Mouse (Mus musculus): ENCODE measurements at regions not wholly inside any gene's neighbourhood (a gene's known extent, or its start where the extent isn't known, plus 50 kb on each side); places are given as distances from the start of the nearest gene placed in this dataset.

GRCm38 (mm10) chr15:85669652-85670175, 65.1 kb upstream of the Ppara start:
- Histone ChIP-seq H3K27ac (ENCODE audit: low read depth, low read length) (peak overlapping the region; percentile 100), H3K4me1 (ENCODE audit: insufficient read depth) (peaks cover 16% of the 10 kb centered on the region), H3K4me2 (ENCODE audit: low read depth) (peak overlapping the region; percentile 91), H3K4me3 (ENCODE audit: low read depth, low read length) (peak overlapping the region; percentile 99), H3K27me3 (ENCODE audit: insufficient read depth, low read length) (no peaks in the 10 kb centered on the region), H3K9me3 (ENCODE audit: low read length) (no peaks in the 10 kb centered on the region), H3K36me3 (ENCODE audit: insufficient read depth) (no peaks in the 10 kb centered on the region), H3K9ac (peak overlapping the region; percentile 98)
- TF ChIP-seq CTCF (IDR thresholded peaks at IDR 0.05; ENCODE audit: low read depth), result no peak
- ATAC-seq (peak; percentile 44), DNase-seq (peak; percentile 91)
- 8% methylated on average over 15 of the region's 15 CpGs for WGBS

GRCm38 (mm10) chr15:85670176-85670788, 64.5 kb upstream of the Ppara start:
- Histone ChIP-seq H3K36me3 (ENCODE audit: insufficient read depth) (no peaks in the 10 kb centered on the region), H3K27me3 (ENCODE audit: insufficient read depth, low read length) (no peaks in the 10 kb centered on the region), H3K9ac (peak overlapping the region; percentile 98), H3K4me3 (ENCODE audit: low read depth, low read length) (peak overlapping the region; percentile 99), H3K27ac (ENCODE audit: low read depth, low read length) (peak overlapping the region; percentile 100), H3K4me1 (ENCODE audit: insufficient read depth) (peaks cover 16% of the 10 kb centered on the region), H3K9me3 (ENCODE audit: low read length) (no peaks in the 10 kb centered on the region), H3K4me2 (ENCODE audit: low read depth) (peak overlapping the region; percentile 91)
- WGBS, result 2% methylated on average over 58 of the region's 64 CpGs
- DNase-seq (peak; percentile 89), ATAC-seq (peak; percentile 64)
- TF ChIP-seq CTCF (IDR thresholded peaks at IDR 0.05; ENCODE audit: low read depth), result no peak

GRCm38 (mm10) chr15:85670789-85671700, 63.7 kb upstream of the Ppara start:
- H3K27me3 ChIP-seq (ENCODE audit: insufficient read depth, low read length), result no peaks in the 10 kb centered on the region
- H3K4me1 ChIP-seq (ENCODE audit: insufficient read depth), result peaks cover 20% of the 10 kb centered on the region

GRCm38 (mm10) chr15:85671701-85672191, 63.0 kb upstream of the Ppara start:
- WGBS, result under 1% methylated on average over 50 of the region's 50 CpGs

More at GRCm38 (mm10) chr15:85670789-85671700, 63.7 kb upstream of the Ppara start:
- Histone ChIP-seq H3K9ac (peak overlapping the region; percentile 98), H3K9me3 (ENCODE audit: low read length) (no peaks in the 10 kb centered on the region), H3K36me3 (ENCODE audit: insufficient read depth) (0 out of 2 replicates have a peak, but pooled peaks cover 1% of the 10 kb centered on the region), H3K4me3 (ENCODE audit: low read depth, low read length) (peak overlapping the region; percentile 99), H3K27ac (ENCODE audit: low read depth, low read length) (peak overlapping the region; percentile 100), H3K4me2 (ENCODE audit: low read depth) (peak overlapping the region; percentile 91)
- peak; percentile 94 for DNase-seq
- no peak for TF ChIP-seq CTCF (IDR thresholded peaks at IDR 0.05; ENCODE audit: low read depth)
- ATAC-seq, result peak; percentile 70
- WGBS, result 1% methylated on average over 101 of the region's 141 CpGs

GRCm38 (mm10) chr15:85672376-85672775, 62.4 kb upstream of the Ppara start:
- ATAC-seq (no peak), DNase-seq (no peak)
- Histone ChIP-seq H3K27ac (ENCODE audit: low read depth, low read length) (peak overlapping the region; percentile 100), H3K9ac (peak overlapping the region; percentile 98), H3K4me3 (ENCODE audit: low read depth, low read length) (peak overlapping the region; percentile 99), H3K9me3 (ENCODE audit: low read length) (no peaks in the 10 kb centered on the region), H3K36me3 (ENCODE audit: insufficient read depth) (0 out of 2 replicates have a peak, but pooled peaks cover 4% of the 10 kb centered on the region), H3K4me1 (ENCODE audit: insufficient read depth) (peaks cover 29% of the 10 kb centered on the region), H3K27me3 (ENCODE audit: insufficient read depth, low read length) (no peaks in the 10 kb centered on the region), H3K4me2 (ENCODE audit: low read depth) (peak overlapping the region; percentile 91)
- 19% methylated on average over 3 of the region's 3 CpGs for WGBS
- TF ChIP-seq CTCF (IDR thresholded peaks at IDR 0.05; ENCODE audit: low read depth), result no peak

More at GRCm38 (mm10) chr15:85671701-85672191, 63.0 kb upstream of the Ppara start:
- peak overlapping the region; percentile 99 for H3K4me3 ChIP-seq (ENCODE audit: low read depth, low read length)
- no peaks in the 10 kb centered on the region for H3K9me3 ChIP-seq (ENCODE audit: low read length)
- 0 out of 2 replicates have a peak, but pooled peaks cover 4% of the 10 kb centered on the region for H3K36me3 ChIP-seq (ENCODE audit: insufficient read depth)
- ATAC-seq (0 out of 2 replicates have a peak, but pooled peaks have one; percentile 0), DNase-seq (no peak)
- H3K9ac ChIP-seq, result peak overlapping the region; percentile 98
- peak overlapping the region; percentile 100 for H3K27ac ChIP-seq (ENCODE audit: low read depth, low read length)
- H3K4me1 ChIP-seq (ENCODE audit: insufficient read depth), result peaks cover 24% of the 10 kb centered on the region
- peak overlapping the region; percentile 91 for H3K4me2 ChIP-seq (ENCODE audit: low read depth)
- TF ChIP-seq CTCF (IDR thresholded peaks at IDR 0.05; ENCODE audit: low read depth), result no peak
- no peaks in the 10 kb centered on the region for H3K27me3 ChIP-seq (ENCODE audit: insufficient read depth, low read length)

GRCm38 (mm10) chr15:85672931-85673330, 61.9 kb upstream of the Ppara start:
- WGBS, result 22% methylated on average over 3 of the region's 3 CpGs
- H3K4me2 ChIP-seq (ENCODE audit: low read depth), result peak overlapping the region; percentile 91
- peaks cover 31% of the 10 kb centered on the region for H3K4me1 ChIP-seq (ENCODE audit: insufficient read depth)
- no peak for TF ChIP-seq CTCF (IDR thresholded peaks at IDR 0.05; ENCODE audit: low read depth)
- no peak for DNase-seq
- H3K4me3 ChIP-seq (ENCODE audit: low read depth, low read length), result peak overlapping the region; percentile 99
- H3K27ac ChIP-seq (ENCODE audit: low read depth, low read length), result peak overlapping the region; percentile 100
- no peak for ATAC-seq
- H3K9me3 ChIP-seq (ENCODE audit: low read length), result no peaks in the 10 kb centered on the region
- H3K27me3 ChIP-seq (ENCODE audit: insufficient read depth, low read length), result no peaks in the 10 kb centered on the region
- H3K36me3 ChIP-seq (ENCODE audit: insufficient read depth), result 0 out of 2 replicates have a peak, but pooled peaks cover 4% of the 10 kb centered on the region
- H3K9ac ChIP-seq, result peak overlapping the region; percentile 98

All from forebrain, postnatal 0 days (tissue).